Mouse (Mus musculus) urinary bladder, postnatal 25 days (tissue): Measurements from ENCODE around the gene Creld2.

Source experiments
- DNase-seq: peaks from one replicate; pipeline ENCODE4 v3.0.0; 2022; ENCODE audit warnings: low spot score

Gene Creld2

DNA sequence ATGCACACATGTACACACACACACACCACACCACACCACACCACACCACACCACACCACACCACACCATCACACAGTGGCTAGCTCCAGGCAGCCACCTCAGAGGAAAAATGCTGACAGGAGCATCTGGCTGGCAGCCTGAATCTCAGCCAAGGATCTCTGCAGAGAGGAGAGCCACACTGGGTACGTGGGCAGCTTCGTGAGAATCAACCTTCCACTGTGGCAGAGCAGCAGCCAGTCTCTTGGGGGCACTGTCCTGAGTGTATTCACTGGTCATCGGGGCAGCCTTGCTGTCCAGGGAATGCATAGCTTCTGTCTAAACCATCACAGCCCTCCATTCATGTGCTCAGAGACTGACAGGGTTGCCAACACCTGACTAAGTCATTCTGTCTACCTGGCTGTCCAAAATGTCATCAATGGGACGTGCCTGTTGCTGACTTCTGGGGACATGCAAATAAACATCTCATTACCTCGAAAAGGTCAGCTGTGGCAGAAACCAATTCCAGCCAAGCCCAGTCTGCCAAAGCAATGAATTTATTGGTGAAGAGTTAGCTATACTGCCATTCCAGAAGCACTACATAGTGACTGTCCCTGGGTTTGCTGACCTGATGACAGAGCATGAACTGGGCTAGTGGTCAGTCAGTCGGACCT, 10.5 kb downstream of the Creld2 start:
- DNase-seq, result no peak

DNA sequence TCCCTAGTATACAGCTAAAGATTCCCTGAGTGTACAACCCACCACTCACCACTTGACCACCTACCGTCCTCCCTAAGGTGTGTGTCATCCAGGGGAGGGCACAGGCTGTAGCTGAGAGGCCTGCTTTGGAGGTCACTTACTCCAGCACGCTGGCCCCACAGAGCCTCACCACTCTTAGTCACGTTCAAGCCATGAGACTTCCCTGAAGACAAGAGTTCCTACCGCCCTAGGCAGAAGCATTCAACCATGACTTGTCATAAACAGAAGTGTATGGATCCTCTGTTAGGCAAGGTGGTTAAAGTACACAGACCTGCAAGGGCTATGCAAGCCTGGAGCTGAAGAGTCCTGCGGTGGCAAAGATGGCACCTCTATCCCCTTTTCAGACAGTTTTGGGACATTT, 11.2 kb downstream of the Creld2 start:
- DNase-seq, result no peak

DNA sequence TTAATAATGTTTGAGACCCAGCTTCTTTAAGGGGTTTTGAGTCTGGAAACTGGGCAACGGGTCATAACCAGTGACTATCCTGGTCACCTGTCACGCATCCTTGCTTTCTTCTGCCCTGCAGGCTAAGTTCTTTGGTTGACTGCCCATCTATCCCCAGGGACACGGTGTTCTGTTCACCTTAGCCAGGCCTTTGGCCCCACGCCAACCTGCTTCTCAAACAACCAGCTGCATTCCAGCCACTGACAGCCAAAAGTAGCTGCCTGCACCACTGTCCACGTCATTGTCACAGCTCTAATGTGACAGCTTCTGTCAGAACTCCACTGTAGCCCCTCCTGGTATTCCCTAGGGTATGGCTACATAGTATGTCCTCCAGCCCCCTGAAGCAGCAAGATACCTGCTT, 12.0 kb downstream of the Creld2 start:
- DNase-seq, result peak; percentile 35

DNA sequence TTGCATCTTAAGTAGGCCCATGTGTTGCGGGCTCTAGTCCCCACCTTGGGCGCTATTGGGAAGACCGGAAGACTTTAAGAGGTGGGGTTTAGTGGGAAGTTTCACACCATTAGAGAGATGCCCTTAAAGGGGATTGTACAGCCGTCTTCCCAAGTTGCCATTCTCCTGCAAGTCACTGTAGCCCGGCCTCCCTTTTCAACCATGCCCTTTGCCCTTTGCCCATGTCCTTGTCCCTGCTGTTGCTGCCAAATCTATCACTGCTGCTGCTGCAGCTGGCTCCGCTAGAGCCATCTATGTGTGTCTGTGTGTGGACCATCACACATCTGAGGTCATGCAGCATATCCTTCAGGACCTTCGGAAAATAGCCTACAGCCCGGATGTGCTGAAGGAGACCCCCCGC, 13.1 kb downstream of the Creld2 start:
- DNase-seq, result no peak

DNA sequence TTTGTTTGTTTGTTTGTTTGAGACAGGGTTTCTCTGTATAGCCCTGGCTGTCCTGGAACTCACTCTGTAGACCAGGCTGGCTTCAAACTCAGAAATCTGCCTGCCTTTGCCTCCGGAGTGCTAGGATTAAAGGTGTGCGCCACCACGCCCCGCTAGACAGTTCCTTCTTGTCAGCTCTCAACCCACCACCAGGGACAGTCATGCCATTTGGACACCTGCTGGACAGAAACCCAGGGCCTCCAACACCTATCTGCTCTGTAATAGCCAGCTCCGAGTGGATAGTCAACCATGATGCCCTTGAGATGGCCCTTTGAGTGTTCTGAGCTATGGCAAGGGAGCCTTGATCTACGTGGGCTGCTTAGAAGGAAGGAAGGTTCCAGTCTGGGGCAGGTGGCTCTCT, 16.6 kb downstream of the Creld2 start:
- DNase-seq, result no peak

DNA sequence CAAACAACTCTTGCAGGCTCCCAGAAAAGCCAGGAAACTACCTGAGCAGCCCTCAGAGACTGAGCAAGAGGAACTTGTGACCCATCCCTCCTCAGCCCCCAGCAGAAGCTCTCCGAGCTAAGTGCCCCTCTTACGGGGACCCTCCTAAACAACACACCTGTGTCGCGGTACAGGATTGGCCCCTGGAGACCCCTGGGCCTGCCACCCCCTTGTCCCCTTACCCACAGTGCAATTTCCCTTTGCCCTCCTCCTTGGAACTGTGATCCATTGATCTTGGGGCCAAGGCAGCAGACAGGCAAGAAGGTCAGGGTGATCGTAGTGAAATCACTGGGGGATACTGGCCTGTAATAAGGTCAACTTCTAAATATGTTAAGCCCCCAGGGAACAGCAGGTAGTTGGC, 17.1 kb downstream of the Creld2 start:
- no peak for DNase-seq

DNA sequence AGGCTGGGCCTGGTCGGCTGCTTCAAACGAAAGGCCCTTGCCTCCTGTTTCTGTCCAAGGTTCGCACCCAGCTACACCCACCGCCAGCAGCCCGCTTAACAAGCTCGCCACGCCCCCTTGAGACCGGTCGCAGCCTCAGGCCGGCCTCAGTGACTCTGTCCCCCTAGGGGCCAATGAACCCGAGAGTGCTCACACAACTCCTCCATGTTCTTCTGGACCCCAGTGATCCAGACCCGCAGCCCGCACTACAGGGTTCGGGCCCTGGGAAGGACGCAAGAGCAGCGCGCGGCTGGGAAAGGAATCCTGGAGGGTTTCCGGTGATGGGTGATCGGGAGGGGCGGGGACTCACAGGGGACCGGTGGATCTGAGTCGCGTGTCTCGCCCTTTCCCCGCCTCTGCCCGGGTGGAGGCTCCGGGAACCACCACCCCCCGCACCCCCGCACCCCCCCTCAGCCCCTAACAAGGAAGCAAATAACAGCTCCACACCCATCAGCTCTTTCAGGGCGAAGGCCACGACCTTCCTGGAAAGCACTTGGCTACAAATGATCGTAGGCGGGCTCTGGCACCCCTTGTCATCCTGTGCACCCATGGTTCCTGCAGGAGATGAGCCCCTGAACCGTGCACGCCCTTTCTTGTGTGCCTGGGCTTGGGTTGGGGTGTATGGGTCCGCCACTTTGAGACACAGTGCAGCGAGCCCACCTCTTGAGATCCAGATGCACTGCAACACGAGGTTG, 17.9 kb downstream of the Creld2 start:
- peak; percentile 53 for DNase-seq

DNA sequence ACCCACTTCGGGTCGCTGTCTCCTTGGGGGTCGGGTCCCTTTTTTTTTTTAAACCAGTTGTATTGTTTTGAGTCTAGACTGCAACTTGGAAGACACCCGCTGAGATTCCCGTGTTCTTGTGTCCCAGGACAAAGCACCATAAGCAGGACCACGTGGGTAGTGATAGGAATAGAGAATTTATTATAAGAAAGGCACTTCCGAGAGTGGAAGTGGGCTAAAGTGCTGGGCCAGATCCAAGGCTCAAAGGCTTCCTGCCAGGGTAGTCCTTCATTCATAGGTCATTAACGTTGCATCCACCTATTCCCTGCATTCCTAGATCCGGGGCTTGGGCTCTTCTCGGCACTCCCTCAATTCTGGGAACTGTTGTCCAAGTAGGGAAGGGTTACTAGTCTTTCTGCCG, 18.5 kb downstream of the Creld2 start:
- DNase-seq, result no peak

DNA sequence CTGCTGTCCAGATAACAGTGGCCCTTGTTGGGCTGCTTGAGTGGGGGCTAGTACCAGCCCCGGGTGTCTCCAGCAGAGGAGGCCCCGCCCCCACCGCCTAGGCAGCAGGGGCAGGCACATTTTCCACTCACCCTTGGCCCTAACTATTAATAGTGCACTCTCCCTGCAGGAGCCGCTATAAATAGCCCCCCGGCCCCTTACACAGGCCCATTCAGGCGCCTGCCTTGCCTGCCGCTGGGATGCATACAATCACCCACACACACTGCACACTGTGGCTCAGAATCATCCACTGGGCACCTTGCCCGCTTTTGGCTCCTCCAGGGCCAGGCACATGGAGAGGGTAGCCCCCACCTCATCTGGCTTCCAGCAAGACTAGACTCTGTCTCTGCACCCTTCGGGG, 19.8 kb downstream of the Creld2 start:
- DNase-seq, result no peak

DNA sequence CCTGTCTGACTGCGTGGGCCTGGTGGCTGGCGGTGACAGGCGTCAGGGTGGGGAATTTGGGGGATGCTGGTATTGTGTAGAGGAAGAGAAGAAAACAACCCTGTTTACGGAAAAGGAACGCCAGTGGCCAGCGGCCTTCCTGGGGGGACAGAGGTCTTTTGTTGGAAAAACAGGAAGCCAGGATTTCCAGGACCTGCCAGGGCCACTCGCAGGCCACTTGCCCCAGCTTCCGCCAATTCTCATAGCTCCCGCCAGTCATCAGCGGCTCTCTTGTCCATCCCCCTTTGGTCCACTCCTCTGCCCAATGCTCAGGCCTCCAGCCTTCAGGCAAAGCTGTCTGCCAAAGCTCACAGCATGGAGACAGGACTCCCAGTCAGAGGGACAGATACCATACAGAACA, 20.7 kb downstream of the Creld2 start:
- no peak for DNase-seq

DNA sequence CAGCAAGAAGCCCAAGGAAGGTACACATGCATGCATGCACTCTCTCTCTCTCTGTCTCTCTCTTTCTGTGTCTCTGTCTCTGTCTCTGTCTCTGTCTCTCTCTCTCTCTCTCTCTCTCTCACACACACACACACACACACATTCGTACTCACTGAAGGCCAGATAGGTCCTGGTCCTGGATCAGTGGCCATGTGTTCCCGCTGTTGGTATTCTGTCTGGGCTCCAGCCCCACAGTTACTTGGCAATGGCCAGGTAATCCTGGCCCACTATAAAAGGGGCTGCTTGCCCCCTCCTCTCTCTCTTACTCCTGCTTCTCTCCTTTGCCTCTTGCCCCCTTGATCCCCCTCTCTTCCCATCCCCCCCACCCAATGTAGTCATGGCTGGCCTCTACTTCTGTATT, 21.7 kb downstream of the Creld2 start:
- no peak for DNase-seq

DNA sequence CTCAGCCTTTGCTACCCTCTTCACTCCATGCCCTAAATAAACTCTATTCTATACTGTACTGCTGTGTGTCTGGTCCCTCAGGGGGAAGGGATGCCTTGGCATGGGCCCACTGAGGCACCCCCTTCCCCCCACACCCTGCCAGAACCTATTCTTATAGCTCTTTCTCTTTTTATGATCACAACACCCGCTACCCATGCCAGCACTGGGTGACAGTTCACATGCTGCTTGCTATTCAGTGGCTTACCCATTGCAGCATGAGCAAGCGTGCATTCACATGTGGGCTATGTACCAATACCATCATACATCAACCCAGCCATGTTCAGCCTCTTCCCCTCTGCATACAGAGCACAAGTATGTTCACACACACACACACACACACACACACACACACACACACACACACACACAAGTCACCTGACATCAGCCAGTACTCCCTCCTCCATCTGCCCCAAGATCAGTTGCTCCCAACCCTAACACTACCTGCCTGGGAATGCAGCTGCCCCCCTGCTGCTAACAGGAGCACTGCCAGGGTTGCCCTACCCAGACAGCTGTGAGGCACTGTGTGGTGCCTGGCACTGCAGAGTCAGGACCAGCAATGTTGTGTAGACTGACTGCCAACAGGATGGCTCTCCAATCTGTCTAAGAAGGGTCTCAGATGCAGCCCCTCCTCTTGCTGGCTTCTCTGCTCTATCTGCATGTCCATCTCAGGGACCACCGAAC, 22.3 kb downstream of the Creld2 start:
- no peak for DNase-seq

DNA sequence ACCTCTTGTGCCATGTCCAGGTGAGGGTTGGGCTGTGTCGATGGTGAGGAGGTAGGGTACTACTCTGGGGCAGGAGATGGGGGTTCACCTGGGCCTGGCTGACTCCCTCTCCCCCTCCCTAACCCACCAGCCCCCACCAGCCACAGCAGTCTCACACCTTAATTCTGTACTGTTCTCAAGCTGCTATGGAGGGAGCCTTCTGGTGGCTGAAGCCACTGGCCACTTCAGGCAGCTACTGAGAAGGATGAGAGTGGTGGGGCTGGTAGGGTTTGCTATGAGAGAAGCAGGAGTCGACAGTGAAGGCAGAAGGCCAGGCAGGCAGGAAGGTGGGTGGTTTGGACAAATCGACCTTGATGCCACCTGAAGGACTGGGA, 22.8 kb downstream of the Creld2 start:
- DNase-seq, result no peak

DNA sequence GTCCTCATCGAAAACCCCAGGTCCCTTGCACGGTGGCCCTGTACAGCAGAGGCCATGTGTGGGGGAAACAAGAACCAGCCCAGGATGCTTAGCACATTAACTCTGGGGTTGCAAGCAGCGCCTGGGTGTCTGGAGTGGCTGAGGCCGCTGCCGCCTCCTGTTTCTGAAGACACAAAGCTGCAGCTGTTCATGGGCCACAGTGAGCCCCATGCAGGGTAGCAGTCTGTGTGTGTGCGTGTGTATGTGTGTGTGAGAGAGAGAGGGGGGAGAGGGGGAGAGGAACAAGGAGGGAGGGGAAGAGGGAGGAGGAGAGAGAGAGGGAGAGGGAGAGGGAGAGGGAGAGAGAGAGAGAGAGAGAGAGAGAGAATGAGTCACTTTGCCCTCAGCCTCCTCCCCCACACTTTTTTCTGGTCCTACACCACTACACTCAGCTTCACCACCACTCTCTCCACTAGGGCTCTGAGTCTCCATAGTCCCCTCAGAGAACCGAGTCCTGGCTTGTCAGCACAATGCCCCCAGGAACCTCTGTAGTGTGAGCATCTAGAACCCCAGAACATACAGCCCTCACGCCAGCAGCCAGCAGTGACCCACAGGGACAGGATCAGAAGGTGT, 24.1 kb downstream of the Creld2 start:
- no peak for DNase-seq

DNA sequence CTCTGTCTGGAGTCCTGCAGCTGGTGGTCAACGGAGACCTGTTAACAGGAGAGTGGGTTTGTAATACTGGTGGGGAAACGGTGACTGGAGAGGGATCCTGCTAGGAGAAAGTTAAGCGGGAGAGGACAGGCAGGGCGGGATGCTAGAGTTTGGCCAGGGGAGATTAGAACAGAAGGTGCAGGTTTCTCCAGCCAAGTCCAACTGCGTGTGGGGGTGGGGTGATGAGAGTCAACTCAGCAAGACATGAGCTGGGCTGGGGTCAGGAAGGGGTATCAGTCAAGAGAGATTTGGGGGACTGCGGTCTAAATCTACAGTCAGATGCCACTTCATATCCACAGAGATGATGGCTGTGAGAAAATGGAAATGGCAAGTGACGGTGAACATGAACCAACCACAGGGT, 25.5 kb downstream of the Creld2 start:
- no peak for DNase-seq

DNA sequence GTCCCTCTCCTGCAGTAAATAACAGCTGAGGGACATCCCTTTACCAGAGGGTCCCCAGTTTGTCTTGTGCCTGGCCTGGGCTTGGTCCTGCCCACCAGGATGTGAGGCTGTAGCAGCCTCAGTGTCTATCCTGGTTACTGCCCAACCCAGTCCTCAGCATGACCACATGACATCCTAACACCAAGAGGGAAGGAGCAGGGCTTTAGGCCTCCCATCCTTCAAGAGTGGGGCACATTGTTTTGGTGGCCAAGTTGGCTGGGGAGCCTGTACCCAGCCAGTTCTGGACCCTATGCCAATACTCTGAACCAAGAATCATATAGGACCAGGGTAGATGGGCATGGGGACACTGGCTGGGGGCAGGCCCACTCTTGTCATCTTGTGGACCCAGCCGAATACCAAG, 29.2 kb downstream of the Creld2 start:
- DNase-seq, result no peak

DNA sequence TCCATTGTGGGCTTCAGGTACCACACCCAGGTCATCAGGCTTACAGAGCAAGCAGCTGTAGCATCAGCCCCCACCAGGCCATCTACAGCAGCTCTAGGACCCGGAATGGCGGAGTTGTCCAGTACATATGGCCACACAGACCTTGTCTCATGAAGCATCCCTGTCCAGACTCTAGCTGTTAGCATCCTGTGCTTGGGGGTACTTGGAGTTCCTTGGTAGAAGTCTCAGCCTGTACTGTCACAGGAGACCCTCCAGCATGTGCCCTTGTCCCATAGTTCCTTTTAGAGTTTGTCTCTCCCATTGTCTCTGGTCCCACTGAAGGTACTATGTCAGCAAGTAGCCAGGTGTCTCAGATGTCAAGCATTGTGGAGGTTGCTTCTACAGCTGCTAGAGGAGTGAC, 30.2 kb downstream of the Creld2 start:
- no peak for DNase-seq

DNA sequence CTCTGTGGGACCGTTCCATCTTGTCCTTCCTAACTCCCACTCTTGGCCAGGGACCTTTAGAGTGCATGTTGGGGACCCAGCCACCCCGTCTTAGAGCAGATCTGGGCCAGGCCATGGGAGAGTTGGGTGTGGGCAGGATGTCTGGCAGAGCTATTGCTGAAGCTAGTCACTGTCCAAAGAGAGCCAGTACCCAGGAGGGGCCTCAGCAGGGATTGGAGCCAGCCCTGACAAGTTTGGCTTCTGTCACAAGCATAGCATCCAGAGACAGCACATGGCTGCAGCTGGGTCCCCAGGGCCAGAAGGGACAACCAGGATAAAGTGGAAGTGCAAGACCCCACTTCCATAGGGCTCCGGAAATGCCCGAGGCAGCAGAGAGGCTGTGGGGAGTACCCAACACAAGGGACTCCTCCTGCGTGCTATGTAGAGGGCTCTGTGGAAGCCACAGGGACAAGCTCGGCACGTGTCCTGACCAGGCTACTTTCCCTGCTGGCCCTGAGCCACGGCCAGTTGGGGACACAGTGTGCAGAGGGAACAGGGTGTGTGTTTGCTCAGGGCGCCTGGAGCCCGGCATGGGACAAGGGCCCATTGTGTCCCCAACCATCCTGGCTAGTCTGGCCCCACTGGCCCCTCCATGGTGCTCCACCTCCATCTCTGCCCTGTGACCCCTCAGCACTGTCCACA, 30.8 kb downstream of the Creld2 start:
- DNase-seq, result peak; percentile 52

DNA sequence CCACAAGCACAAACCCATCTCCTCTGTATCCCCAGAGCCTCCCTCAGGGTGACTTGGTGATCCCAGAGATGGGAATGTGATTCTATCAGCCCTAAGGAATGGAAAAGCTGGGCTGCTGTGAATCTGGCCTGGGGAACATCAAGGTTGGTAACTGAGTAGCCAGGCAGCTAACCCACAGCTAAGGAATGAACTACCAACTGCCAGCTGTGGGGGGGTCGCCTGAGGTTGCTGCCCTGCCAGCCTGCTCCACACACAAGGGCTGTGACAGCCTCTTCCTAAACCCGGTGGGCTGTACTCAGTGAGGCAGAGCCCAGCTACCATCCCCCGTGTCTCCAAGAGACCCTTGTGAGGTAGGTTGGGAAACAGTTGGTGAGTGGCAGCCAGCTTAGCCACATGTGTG, 31.6 kb downstream of the Creld2 start:
- DNase-seq, result no peak

DNA sequence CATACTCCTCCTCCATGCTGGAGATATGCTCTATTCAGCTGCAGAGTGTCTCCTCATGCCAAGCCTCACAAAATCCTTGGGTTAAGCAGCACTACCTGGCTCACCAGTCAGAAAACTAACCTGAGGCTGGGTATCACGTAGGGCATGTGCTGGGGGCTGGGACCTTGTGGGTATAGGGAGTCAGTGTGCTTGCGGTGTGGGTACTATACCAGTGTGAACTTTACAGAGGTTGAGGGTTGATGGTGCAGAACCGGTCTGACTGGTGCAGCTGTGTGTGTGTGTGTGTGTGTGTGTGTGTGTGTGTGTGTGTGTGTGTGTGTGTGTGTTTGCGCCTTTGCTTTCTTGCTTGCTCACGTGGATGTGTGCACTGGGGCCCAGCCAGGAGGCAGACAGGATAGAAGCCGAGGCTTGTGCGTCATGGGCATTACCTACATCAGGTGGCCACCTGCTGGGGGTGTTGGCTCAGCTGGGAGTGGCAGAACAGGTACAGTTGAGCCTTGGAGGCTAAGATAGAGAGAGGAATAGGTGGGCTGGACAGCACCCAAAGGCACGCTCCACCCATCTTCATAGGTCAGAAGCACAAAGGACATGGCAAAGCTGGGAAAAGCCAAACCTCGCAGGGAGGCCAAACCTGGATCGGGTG, 32.2 kb downstream of the Creld2 start:
- DNase-seq, result peak; percentile 43

DNA sequence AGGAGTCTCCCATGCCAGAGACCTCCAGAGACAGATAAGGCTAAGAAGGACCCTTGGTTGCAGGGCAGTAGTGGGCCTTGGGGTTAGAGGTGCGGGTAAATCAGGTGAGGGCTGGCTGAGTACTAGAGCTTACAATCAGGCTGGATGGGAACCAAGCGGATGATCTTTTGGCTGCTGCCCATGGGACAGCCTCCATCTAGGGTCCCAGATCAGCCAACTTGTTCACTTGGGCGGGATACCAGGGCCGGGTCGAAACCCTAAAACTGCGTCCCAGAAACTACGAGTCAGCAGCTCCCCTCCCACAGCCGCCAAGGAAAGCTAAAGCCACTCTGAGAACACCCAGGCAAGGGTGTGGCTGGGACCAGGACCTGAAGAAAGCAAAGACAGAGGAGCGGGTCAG, 33.7 kb downstream of the Creld2 start:
- no peak for DNase-seq
